Mouse (Mus musculus) thymus, postnatal 36 days (tissue): ENCODE data around the gene Nipsnap2.
"Not testable (repeated sequence)": the region's sequence is repeated elsewhere in the genome, so short reads cannot be mapped to it uniquely, and the experiment has no call there.

ENCODE experiments used
- DNase-seq, 2 experiments: peaks; one replicate each; pipeline ENCODE4 v3.0.0; 2022; ENCODE audit warnings: mixed read lengths in 2 of 2

Gene Nipsnap2

DNA sequence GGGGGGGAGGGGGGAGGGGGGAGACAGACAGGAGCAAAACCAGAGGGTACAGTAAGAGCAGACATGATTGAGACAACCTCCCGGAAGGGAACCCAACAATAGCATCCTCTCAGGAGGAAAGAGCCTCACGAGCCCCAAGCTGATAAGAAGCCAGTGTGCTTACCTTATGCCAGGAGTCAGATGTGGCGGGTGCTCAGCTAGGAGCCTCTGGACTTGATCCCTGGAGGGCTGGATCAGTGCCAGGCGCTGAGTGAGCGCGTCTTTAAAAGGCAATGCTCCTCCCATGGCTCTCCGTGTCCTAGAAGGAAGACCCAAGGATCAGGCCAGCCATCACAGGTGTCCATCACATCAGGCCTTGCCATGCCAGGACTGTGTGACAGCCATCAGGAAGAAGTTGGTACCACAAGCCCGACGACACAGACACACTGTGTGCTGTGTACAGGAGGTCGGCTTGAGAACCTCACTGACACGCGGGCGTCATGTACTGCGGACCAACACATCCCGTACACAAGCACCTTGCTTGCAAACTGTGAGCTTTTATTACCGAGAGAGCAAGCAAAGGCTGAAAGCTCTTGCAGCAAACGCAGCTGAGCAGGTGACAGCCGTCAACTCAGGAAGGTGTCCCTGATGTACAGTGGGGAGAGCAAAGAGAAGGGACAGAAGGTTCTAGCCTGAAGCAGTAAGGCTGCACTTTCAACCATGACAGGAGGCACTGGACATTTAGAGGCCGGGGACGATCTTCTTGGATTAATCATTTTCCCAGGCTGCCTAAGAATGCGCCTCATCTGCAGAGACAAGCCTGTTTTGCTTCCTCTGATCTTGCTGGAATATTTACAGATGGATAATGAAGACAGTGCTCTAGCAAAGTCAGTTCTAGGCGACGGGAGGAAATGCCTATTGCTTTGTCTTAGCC is 45.8 kb downstream of the Nipsnap2 start:
- DNase-seq = no peak

DNA sequence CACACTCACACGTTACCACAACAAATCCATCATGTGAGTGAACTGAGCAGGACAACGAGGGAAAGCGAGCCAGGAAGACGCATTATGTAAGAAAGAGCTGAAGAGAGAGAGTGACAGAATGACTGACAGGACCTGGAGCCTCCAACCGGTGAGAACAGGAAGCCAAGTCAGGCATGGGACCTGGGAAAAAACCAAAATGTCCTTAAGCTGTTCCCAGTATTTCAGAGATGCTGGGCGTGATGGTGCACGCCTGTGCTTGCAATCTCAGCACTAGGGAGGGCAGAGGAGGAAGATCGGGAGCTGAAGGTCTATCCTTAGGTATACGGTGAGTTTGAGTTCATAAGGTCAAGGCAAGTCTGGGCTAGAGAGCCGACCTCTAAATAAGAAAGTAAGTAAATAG is 47.6 kb downstream of the Nipsnap2 start:
- DNase-seq = no peak

DNA sequence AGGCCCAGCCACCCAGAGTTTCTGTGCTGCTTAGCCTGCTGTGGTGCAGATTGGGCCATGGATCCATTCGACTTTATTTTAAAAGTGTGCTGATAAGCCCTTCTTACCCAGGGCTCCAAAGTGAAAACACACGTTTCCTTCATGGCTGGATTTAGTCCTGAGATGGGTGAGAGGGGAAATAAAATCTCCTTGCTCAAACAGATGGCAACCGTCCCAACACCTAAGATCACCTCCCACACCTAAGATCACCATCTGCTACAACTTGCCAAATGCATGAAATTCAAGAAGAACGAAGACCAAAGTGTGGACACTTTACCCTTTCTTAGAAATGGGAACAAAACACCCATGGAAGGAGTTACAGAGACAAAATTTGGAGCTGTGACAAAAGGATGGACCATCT is 48.5 kb downstream of the Nipsnap2 start:
- not testable (repeated sequence) for DNase-seq

DNA sequence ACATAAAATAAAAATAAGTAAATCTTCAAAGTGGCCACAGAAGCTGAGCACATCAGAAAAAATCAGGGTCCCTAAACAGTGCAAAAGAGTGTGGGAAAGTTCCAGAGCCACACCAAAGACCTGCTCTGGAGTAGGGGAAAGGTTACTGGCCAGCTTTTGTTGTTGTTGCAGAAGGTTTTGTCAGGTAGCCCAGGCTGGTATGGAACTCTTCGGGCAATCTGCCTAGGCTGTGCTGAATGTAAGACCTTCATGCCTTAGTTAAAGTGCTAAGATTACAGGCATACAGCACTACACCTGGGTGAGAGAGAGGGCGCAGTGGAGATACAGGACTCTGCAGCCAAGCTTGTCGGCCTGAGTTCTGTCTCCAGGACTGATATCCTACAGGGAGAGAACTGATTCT is 49.8 kb downstream of the Nipsnap2 start:
- DNase-seq = no peak

DNA sequence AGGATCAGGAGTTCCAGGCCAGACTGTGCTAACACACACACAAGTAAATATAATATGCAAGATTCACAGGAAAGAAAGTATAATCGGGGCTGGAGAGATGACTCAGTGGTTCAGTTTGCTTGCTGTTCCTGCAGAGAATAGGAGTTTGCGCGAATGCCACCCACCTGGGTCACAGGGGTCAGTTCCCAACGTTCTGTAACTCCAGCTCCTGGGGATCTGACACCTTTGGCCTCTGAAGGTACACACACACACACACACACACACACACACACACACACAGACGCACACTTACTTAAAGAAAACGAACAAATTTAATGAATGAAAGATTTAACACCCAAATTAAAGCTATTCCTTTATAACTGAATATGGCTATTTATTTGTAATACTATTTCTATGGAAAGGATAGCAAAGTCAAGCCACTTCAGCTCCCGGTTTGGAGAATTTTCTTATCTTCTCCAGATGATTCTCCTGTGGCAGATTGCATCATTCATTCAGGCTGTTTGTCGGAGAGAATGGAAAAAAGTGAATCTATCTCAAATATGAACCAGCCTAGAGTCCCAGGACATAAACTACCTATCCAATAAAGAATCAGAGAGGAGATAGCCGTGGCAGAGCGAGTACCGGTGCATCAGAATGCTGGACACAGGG is 53.6 kb downstream of the Nipsnap2 start:
- no peak for DNase-seq

DNA sequence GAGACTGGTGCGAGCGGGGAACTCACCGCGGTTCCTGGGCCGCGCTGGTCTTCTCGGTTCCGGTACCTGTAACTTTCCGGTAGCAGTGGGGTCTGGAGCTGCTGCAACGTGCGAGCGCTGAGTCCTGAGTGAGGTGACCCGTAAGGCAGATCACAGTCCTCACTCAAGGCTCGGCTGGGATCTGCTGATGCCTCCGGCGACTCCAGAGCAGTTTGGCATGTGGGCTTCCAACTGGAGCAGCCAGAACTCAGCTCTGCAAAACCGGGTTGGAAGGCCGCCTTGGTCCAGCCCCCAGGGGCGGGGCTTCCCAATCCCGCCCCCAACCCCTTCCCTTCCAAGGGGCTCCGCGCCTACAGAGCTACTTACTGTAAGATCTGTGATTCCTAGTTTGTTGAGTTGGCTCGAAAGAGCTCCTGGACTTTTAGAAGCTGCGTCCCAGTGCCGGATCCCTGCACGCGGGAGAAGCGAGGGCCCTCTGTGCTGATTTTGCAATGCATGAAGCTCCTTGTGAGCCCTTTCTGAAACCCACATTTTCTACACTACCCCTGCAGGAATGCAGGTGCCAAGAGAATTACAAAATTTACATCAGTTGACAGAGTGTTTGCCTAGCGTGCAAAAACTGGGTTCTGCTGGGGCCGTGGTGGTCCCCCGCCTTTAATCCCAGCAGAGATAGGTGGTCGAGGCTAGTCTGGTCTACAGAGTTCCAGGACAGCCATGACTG is 54.3 kb downstream of the Nipsnap2 start:
- peak; percentile 69 to 73 for DNase-seq

DNA sequence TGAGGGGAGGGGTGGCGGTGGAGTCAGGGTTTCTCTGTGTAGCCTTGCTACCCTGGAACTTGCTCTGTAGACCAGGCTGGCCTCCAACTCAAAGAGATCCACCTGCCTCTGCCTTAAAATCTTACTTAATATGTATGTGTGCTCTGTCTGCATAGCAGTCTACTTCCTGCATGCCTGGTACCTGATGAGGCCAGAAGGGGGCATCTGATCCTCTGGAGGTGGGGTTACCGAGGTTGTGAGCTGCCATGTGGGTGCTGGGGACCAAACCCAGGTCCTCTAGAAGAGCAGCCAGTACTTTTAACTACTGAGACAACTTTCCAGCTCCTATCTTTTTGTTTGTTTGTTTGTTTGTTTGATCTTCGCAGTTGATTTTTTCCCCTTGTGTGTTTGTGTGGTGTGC is 55.3 kb downstream of the Nipsnap2 start:
- no peak for DNase-seq

DNA sequence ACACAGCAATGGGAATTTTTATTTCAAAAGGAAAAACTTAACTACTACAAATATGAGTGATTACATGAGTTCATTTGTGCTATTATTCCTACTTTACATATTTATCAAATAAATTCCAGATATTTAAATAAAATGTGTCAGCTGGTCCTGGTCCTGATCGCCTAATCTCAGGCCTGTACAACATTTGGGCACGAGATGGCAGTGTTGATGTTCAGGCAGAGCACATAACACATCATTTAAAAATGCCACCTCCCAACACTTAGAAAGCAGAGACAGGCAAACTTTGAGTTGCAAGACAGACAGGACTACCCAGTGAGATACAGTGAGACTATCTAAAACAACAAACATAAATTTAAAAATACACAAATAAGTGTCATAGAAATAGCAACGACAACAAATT is 57.3 kb downstream of the Nipsnap2 start:
- DNase-seq = no peak

DNA sequence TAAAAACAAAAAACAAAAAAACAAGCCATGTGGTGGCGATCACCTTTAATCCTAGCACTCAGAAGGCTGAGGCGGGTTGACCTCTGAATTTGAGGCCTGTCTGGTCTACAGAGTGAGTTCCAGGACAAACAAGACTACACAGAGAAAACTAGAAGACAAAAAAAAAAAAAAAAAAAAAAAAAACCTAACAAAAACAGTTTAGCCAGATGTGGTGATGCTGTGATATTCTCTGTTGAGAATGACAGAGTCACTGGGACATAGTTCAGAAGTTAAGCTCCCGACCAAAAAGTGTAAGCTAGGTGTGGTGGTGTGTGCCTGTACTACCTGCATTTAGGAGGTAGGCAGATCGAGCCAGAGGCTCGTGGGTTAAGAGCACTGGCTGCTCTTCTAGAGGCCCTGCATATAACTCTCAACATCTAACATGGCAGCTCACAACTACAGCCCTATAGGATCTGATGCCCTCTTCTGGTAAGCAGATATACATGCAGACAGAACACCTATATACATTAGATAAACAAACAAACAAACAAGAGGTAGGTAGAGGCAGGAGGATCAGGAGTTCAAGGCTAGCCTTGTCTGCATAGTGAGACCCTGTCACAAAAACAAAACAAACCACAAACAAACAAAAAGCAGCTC is 60.5 kb downstream of the Nipsnap2 start:
- no peak for DNase-seq

DNA sequence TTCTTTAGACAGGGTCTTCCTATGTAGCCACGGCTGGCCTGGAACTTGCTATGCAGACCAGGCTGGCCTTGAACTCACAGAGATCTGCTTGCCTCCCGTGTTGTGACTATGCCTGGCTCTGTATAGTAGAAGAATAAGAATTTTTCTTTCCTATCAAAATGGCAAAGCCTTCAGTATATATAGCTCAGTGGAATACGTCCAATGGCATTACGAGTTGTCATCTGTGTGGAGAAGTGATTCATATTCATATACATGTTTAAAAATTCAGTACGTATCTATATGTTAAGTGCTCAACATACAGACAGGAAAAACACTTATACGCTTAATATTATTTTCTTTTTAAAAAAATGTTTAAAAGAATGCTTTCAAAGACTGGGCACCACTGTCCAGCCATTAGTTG is 61.3 kb downstream of the Nipsnap2 start:
- no peak for DNase-seq

DNA sequence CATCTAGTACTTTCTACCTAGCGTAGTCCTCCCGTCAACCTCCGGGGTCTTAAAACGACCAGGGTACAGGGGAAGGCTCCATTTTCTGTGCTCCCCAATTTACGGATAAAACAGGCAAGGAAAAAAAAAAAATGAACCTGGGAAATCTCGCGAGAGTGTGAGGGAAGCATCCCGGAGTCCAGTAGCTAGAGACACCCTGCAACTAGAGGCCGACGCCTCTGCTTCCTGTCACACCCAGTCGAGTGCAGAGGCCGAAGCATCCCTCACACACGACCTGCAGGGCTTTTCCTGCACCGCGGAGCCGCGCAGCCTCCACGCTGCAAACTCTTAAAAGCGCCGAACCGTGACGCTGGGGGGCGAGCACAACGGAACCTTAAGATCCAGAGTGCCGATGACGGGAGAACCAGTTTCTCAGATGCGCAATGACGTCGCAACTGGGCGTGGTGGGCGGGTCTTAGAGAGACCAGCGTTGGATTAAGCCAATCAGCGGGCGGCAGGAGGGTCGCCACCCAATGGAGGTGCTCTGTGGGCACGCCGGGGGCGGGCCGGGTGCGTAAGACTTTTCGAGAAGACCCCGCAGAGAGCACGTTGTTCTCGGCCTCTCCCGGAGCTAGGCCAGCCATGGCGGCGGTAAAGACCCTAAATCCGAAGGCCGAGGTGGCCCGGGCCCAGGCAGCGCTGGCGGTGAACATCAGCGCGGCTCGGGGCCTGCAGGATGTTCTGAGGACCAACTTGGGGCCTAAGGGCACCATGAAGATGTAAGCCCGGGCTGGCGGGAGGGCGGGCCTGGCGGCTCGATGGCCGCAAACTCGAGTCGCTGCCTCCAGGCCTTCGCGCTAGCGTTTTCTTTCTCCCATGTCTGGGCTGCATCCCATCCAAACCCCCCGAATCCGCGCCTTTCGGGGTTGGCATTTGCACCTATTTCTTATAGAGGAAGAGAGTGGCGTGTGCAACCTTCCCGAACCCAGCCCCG is 62.2 kb downstream of the Nipsnap2 start, which contains the start of gene Psph:
Psph (minus strand) TSS at position 632 of the 973 bp plus-strand sequence.
- DNase-seq = peak; percentile 95 to 96

DNA sequence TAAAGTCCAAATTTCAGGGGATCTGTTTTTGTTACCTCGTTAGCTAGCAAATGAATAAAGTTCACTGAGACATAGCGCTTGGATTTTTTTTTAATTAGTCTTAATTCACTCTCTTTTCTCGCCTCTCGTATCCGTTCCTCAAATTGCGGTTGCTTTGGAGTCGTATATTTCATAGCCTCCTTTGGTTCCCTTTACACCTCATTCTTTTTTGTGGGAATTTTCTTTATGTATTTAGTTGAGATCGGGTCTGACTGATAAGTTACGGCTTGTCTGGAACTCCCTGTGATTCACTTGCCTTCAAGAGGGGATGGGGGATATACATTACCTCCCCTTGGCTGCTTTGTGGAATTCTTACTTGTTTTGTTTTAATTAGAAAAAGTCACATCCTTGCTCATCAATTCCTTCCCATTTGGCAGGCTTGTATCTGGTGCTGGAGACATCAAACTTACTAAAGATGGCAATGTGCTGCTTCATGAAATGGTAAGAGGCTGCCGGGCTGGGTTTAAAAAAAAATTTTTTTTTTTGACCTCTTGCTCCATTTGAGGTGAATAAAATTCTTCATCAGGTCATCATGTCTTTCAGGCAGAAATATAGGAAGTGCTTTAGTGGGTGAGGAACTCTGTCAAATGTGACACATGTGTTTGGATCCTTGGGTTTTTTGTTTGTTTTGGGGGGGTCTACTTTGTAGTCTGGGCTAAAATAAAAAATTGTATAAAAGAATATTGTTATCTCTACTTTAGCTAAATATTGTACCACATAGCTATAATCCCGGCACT is 63.1 kb downstream of the Nipsnap2 start:
- DNase-seq = no peak

DNA sequence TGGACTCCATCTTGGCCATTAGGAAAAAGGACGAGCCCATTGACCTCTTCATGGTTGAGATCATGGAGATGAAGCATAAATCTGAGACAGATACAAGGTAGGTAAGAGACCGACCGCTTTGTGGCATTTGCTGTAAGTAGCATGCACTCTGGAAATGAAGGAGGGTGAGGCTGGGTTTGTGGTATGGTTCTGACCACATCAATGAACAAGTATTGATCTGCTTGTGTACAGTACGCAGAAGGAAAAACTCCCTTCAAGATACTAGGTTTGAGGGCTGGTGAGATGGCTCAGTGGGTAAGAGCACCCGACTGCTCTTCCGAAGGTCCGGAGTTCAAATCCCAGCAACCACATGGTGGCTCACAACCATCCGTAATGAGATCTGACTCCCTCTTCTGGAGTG is 65.7 kb downstream of the Nipsnap2 start:
- not testable (repeated sequence) for DNase-seq
